Mouse (Mus musculus): ENCODE data around the gene Lcn2. TPM values are rescaled to one million over a fixed set of nuclear protein-coding genes. Genes with fewer than 3 reads are reported as not detected.

Lcn2 gene
- 1 to 10 TPM; 1.7 to 3.4 TPM for total RNA-seq (2021)

DNA sequence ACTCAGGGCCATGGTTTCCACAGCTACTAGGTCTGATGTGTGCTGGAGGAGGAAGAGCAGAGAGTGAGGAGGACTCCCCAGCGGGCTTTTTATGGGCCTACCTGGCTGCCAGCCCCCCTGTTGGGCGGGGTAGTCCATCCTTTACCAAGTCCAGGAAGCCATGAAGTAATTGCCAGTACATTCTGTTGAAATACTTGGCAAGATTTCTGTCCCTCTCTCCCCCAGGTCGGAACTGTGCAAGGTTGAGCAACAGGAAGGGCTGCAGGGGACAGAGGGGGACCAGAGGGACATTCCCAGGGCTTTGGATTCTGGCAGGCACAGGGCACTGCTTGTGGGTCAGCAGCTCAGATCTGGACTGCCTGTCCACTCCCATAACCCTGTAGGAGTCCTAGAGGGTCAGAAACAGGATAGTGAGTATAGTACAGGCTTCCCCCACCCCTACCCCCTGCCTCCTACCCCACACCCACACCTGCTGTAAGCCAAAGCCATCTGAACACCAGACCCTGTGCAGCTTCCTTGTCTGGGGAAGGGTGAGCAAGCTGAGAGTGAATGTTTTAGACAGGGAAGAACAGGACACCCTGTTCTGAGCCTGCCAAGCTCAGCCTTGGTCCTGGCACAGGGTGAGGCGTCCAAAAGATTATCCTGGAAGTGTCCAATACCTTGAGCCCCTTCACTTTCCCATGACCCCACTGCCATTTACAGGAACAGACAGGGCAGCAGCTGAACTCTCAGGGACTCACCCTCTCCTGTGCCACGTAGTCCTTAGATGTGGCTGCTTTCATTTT, at the start of gene Lcn2:
Gene Lcn2 (minus strand): TSS at position 547 of the 785 bp plus-strand sequence.
- intact Hi-C loops (cut with DNase I) = no loop called here
- no peak for DNase-seq (ENCODE audit: extremely low spot score in 1 of 2, low spot score in 2 of 2)

DNA sequence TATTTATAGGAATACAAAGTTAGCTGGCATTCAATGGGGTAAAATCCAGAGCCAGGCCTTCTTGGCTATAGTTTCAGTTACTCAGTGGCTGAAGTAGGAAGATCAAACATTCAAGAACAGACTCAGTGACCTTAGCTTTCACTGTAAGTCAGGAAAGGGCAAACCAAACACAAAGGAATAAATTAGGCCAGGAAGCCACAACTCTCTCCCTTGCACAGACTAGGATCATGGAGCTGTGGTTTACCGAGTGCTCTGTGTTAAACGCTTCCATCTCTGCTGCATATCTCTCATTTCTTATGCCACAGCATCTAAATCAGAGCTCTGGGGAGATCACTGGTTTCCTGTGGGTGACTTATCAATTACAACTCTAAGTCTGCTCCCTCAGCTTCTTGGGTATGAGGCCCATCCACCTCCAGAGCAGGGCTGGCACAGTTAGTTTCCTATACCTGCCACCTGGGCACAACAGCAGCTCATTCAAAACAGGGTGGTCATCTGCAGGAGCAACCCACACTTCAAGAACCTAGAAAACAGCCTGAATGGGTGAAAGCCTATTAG, 49.6 kb upstream of the Lcn2 start:
- no peak for DNase-seq (ENCODE audit: extremely low spot score in 1 of 2, low spot score in 2 of 2)

DNA sequence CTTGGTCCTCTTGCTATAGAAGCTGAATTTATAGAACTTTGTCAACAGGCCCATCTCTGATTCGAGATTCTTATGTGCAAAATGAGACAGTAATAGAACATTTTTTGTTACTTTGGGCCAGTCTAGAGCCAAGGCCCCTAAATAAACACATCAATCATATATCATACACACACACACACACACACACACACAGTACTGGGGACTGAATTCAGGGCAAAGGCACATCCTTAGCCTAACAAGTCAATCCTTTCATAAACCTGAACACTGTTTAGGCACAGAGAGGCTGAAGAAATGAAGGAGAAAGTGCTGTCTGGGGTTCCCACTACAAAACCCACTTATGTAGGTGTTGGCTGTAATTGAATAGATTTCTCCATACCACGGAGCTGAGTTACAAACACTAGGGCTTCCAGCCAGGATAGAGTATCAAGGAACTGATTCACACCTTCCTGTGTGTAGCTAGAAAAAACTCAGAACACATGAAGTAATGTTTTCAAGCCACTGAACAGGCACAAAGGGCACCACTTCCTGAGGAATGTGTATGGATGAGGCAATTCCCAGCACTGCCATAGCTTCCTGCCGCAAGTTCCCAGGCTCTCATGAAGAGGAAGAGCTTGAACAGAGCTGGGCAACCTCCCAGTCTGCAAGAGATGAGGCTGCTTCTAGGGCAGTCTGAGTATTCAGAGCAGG, 48.8 kb upstream of the Lcn2 start:
- DNase-seq (ENCODE audit: extremely low spot score in 1 of 2, low spot score in 2 of 2) = no peak
- intact Hi-C loops (cut with DNase I) = no loop called here

More for the DNA sequence above, 49.6 kb upstream of the Lcn2 start:
- intact Hi-C loops (cut with DNase I) = no loop called here

DNA sequence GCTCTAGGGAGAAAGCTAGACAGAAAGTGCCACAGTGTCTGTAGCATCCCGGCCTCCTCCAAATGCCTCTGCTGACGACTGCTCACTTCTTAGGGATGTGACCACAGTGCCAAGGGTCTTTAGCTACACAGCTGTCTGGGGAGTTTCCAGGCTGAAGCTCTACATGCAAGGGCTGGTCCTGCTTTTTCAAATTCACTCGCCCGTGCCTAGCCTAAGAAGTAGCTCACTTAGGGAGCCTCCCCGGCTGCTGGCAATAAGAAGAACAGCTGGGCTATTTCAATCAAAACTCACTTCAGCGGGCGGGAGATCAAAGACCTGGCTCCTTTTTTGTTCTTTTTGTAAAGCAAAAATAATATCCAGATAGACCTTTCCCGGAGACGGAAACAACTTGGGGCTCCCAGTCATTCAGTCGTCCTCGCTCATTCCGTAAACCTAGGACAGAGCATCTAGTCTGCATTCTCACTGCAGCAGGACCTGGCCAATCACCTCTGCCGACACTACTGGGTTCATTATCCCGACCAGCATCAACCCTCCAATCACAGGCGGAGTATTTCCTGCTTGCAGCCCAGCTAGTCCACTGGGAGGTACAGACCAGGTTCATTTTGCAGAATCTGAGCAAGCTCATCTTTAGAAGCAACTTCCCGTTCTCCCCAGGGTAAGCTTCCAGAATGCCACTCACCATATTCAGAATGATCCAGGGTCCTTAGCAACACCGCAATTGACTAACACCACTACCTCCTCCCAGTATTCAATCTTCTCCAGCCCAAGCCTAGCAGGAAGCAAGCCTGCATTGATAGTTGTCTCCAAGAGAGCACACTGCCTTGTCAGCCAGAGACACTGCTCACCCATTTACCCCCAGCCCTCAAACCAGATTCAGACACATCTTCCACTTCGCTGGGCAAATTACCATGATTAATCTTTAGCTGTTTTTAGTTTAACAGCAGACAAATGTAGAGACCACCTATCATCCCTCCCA, 42.9 kb upstream of the Lcn2 start:
- intact Hi-C loops (cut with DNase I) = no loop called here
- peak; percentile 87 to 92 for DNase-seq (ENCODE audit: extremely low spot score in 1 of 2, low spot score in 2 of 2)

DNA sequence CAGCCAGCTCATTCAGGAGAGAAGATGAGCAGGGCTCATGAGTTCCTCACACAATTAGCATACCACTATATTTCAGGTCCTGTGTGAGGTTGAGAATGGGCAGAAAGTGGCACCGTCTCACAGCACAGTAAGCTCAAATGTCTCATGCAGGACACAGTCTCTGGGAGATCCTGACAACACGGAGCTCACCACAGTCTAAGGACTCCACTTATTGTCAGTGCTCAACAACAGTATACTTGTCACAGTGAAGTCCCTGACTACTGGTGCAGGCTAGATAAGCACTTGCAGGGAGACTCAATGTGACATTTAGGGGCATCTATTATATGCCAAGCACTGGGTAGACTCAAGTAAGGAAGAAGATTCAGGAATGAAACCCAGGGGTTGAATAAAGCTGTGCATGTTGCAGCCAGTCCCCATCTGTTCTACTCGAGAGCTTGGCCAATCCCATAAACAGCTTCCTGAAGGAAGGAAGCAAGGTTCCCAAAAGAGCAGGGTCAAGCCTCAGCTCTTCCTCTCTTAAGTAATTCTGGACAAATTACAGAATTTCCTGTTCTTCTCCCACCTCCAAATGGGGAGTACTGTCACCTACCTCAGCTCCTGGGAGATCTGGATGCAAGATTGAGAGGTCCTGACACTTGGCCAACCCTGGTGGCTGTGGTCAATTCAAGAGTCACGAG, 41.3 kb upstream of the Lcn2 start:
- intact Hi-C loops (cut with DNase I) = no loop called here
- no peak for DNase-seq (ENCODE audit: extremely low spot score in 1 of 2, low spot score in 2 of 2)

DNA sequence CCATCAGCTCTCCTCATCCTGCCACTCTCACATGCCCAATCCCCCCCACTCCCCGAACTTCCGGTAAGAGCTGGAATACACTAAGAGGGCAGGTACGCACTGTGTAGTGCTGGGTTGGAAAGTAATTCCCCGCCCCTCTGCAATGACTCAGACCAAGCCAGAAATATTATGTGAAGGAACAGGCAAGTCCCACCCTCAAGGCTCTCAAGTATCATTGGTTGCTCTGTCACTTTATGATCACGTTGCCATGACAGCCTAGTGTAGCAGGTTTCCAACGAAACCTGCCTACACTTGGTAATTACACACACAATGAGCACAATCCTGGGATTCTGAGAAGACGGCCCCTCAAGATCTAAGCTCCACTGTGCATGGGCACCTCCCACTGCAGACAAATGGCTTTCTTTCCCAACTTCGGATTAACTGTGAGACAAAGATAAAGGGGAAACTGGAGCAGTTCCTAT, 40.2 kb upstream of the Lcn2 start:
- peak in 1 of 2 experiments; percentile 70 for DNase-seq (ENCODE audit: extremely low spot score in 1 of 2, low spot score in 2 of 2)
- intact Hi-C loops (cut with DNase I) = no loop called here

DNA sequence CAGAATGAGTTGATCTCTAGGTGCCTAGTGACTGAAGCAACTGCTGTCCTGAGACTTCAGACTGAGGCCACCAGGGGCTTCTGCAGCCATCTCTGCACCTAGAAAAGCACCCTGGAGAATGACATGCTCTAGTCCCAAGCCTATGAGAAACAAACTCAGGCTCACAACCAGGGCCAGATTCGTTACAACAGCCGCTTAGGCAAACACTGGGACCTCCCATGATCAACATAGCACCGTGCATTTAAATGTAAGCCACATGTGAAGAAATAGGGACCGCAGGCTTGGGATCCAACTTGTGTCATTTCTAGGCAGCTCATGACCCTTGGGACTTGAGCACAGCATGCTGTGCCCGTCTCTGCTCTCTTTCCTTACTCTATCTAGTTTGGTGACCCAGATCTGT, 39.7 kb upstream of the Lcn2 start:
- intact Hi-C loops (cut with DNase I) = no loop called here
- no peak for DNase-seq (ENCODE audit: extremely low spot score in 1 of 2, low spot score in 2 of 2)

DNA sequence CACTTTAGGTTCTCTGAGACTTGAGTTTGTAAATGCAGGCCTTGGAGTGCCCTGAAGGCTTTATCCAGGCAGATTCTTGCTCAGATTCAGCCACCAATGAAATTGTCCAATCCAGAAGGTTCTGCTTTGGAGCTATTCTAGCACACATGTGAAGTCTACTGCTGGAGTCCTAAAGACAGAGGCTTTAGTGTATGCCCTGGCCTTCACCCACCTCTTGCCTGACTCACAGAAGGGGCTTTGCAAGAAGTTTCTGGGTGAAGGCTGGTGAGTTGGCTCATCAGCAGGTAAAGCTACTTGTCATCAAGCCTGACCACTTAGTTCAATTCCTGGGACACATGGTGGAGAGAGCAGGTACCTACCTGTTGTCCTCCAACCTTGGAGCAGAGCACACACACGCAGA, 38.1 kb upstream of the Lcn2 start:
- no peak for DNase-seq (ENCODE audit: extremely low spot score in 1 of 2, low spot score in 2 of 2)
- intact Hi-C loops (cut with DNase I) = no loop called here

DNA sequence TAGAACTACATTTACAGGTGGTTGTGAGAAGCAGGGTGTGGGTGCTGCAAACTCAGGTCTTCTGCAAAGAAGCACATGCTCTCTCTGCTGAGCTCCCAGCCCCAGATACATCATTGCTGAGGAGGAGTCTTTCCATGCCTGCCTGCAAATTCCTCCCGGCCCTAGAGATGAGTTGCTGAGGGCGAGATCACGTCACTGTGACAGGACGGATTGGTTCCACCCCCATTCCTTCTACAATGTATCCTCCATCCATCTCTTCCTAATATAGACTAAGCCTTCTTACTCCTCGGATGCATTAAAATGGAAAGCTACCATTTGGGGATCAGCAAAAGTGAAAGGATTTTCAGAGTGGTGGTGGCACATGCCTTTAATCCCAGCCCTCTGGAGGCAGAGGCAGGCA, 37.5 kb upstream of the Lcn2 start:
- intact Hi-C loops (cut with DNase I) = no loop called here
- no peak for DNase-seq (ENCODE audit: extremely low spot score in 1 of 2, low spot score in 2 of 2)

DNA sequence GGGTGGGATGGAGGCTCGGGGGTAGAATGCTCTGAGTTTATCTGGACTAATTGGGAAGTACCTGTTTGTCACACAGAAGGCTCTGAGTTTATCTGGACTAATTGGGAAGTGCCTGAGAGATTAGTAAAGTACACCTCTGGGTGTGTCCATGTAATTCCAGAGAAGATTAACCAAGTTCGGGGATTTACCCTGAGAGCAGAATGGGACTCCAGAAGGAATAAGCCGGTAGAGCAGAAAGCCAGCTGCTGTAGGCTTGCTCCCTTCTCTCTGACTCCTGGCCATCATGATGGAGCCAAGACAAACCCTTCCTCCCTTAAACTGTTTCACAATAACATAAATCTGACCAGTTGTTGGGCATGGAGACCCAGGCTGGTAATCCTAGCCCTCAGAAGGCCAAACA, 36.7 kb upstream of the Lcn2 start:
- intact Hi-C loops (cut with DNase I) = no loop called here

DNA sequence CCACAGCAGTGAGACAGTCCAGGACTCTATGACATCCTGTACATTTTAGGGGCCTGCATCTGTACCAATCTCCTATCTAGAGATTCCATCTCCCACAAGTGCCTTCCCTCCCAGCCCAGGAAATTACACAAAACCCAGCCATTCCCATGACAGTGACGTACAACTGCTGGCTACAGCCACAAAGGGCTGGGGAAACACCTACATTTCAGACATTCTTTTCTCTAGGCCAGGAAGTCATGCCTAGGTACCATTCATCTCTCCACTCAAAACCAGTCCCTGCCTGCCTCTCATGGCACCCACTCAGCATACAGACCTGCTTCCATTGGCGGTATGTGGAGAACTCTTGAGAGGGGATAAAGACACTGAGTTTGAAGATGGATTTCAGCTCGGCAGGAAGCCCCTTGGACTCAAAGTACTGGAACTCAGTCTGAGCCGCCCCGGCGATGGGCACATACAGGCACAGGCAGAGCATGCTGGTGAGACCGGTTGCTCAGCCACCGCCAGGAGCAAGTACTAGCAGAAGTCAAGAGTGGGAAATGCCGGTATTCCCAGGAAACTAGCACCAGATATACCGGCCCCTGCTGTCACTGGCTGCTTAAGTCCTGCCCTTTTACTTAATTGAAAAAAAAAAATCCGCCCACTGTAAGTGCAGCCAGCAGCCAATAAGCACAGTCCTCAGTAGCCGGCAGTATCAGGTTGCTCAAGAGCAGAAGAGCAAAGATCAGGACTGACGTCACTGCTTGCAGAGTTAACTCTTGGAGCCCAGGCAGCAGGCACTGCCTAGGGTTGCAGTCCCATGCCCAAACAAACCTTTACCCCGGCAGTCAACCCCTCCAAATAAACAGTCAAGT, 35.7 kb upstream of the Lcn2 start:
- DNase-seq (ENCODE audit: extremely low spot score in 1 of 2, low spot score in 2 of 2) = peak; percentile 35 to 67
- intact Hi-C loops (cut with DNase I) = no loop called here

More for the DNA sequence above, 36.7 kb upstream of the Lcn2 start:
- DNase-seq (ENCODE audit: extremely low spot score in 1 of 2, low spot score in 2 of 2) = no peak

DNA sequence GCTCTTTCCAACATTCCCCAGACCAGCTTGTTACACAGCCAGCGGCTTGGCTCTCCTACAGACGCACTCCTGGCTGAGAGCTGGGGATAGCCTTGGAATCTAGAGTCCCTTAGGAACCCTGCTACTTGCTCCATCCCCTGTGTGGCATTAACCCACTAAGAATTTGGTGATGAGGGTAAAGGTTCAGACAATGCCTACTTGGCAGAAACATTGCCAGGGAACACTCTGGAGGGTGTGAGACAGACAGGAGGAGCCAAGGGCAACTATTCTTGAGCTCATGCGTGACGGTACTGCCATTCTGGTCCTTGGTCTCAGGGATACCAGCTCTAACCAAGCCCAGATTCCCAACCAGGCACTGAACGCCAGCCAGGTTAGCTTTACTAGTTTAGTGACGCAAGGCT, 33.8 kb upstream of the Lcn2 start:
- no peak for DNase-seq (ENCODE audit: extremely low spot score in 1 of 2, low spot score in 2 of 2)
- intact Hi-C loops (cut with DNase I) = no loop called here

DNA sequence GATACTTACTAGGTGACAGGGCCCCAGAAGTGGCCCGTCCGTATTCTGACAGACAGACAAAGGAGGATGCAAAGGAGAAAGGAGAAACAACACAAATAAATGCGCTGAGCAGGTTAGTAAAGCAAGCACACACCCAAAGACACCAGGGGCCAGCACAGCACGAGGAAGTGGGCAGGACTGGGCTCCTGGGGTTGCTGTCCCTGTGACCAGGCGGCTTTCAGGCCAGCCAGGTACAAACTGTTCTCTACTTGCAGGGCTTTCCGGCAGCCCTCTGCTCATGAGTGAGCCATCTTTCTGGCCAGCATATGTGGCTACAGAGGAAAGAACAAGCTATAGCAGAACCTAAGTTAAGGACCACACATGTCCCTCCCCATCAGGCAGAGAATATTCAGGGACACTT, 32.6 kb upstream of the Lcn2 start:
- DNase-seq (ENCODE audit: extremely low spot score in 1 of 2, low spot score in 2 of 2) = no peak
- intact Hi-C loops (cut with DNase I) = no loop called here

DNA sequence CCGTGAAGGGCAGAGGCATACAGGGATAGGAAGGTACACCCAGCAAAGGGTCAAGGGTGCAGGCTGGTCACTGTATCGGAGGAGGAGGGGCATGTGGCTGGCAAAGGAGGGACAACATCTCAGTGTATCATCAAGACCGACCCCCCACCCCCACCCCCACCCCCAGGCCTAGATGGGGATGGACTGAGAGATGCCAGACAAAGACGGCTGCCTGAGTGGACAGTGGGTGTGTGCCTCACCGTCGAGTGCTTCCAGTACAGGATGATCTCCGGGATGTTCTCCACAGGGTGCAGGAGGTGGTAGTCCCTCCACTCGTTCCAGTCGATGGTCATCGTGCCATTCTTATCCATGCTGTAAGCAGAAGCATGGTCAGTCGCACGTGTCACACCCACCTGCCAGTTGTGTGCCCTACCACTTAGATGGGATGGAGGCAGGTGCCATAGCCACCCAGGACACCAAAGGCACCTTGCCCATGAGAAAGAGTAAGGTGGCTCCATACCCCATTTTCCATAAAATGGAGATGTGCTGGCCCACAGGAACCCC, 32.1 kb upstream of the Lcn2 start:
- intact Hi-C loops (cut with DNase I) = no loop called here
- no peak for DNase-seq (ENCODE audit: extremely low spot score in 1 of 2, low spot score in 2 of 2)

DNA sequence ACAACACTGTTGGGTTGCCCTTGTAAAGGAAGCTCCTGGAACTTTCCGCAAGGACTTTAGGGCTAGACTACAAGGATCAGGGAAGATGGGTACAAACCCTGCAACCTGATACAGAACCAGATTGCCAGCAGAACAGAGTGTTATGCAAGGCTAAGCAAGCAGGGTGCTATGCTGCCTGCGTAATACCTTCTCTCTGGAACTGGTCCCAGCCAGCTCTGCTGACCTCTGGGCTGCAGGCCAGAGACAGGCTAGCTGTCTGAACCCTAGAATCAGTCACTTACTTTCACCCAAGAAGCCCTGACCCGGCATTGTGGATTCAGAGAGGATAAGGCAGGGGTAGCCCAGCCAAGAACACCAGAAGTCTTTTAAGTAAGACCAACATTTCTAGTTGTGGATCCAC, 31.3 kb upstream of the Lcn2 start:
- intact Hi-C loops (cut with DNase I) = no loop called here
- no peak for DNase-seq (ENCODE audit: extremely low spot score in 1 of 2, low spot score in 2 of 2)

DNA sequence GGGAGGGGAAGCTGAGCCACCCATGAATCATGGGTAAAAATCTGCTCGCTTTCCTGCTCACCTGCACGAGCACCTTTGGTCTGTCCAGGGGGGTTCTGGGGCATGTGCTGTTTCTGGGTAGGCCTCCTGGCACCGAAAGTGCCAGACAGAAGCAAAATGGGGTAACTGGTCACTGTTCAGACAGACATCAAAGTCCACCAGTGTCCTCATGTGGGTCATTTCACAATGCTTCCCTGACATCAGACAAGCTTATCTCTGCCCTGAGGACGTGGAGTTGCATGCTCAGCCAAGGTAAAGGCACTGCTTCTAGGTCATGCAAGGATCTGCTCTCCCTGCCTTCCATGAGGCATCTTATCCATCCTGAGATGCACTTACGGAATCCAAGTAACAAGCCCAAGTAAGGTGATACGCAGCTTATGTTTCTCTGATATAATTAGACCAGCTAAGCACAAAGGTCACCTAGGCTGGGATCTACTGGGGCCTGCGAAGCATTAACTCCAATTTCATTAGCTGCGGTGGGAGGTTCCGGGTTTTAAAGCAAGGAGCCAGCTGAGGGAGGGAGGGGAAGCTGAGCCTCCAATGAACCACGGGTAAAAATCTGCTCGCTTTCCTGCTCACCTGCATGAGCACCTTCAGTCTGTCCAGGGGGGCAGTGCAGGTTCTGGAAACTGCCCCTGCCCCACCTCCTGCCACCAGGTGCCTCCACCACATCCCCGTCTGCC, 30.5 kb upstream of the Lcn2 start:
- intact Hi-C loops (cut with DNase I) = no loop called here
- DNase-seq (ENCODE audit: extremely low spot score in 1 of 2, low spot score in 2 of 2) = no peak

DNA sequence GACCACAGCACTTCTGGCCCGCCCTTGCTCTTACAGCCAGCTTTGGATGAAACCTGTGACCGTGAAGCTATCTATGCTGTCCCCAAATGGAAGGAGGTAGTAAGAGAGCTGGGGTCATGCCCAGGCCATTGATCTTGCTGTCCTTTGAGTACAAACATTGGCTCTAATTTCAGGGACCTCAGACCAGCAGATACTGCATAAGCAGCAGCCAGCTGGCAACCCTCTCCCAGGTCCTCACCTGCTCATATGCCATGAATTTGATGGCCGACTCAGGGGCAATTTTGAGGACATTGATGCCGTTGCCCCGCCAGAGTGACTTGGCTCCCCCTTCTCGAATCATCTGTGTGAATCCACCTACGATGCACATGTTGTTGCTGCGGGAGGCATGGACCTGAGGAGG, 29.4 kb upstream of the Lcn2 start:
- DNase-seq (ENCODE audit: extremely low spot score in 1 of 2, low spot score in 2 of 2) = no peak
- intact Hi-C loops (cut with DNase I) = no loop called here
